Mouse (Mus musculus) myocyte (in vitro differentiated cells): ENCODE data around the gene Ccdc146. TPM values are rescaled to one million over a fixed set of nuclear protein-coding genes. Genes with fewer than 3 reads are reported as not detected.

Source experiments
- H3K27me3 ChIP-seq: one replicate; pipeline ENCODE4 v1.6.1; 2011; ENCODE audit not compliant: control insufficient read depth, insufficient read depth, insufficient read length
- H3K36me3 ChIP-seq: one replicate; pipeline ENCODE4 v1.6.1; 2011; ENCODE audit not compliant: control insufficient read depth, insufficient read depth
- H3K4me2 ChIP-seq: one replicate; pipeline ENCODE4 v1.6.1; 2011; ENCODE audit warnings: low read depth, control low read depth
- H3K4me3 ChIP-seq: one replicate; pipeline ENCODE4 v1.5.1; 2011; ENCODE audit warnings: mild to moderate bottlenecking, control low read depth, moderate library complexity
- H3K79me2 ChIP-seq: one replicate; pipeline ENCODE4 v1.6.1; 2011; ENCODE audit not compliant: control insufficient read depth, insufficient read depth
- H3ac ChIP-seq: one replicate; pipeline ENCODE4 v1.6.1; 2011; ENCODE audit not compliant: control insufficient read depth, insufficient read length
- CEBPB ChIP-seq: IDR thresholded peaks from 2 replicates; pipeline ENCODE4 v1.6.1; 2011; ENCODE audit warnings: mild to moderate bottlenecking, moderate library complexity; ENCODE audit not compliant: poor library complexity, insufficient read depth, severe bottlenecking
- E2F4 ChIP-seq: IDR thresholded peaks from one replicate; pipeline ENCODE4 v1.6.1; 2011; ENCODE audit warnings: mild to moderate bottlenecking, control low read depth, moderate library complexity; ENCODE audit not compliant: insufficient read depth
- MAX ChIP-seq: IDR thresholded peaks from one replicate; pipeline ENCODE4 v1.6.1; 2011; ENCODE audit warnings: low read depth, mild to moderate bottlenecking, control low read depth
- MYOD1 ChIP-seq, 3 experiments: IDR thresholded peaks; one replicate each; pipeline ENCODE4 v1.6.1; 2011; ENCODE audit warnings: control low read depth in 2 of 3, low read depth in 2 of 3, mild to moderate bottlenecking in 2 of 3, moderate library complexity in 1 of 3; ENCODE audit not compliant: insufficient read length in 2 of 3, control insufficient read depth in 1 of 3
- MYOG ChIP-seq, 3 experiments: IDR thresholded peaks; one replicate each; pipeline ENCODE4 v1.6.1; 2011; ENCODE audit warnings: control low read depth in 2 of 3, low read depth in 2 of 3, mild to moderate bottlenecking in 2 of 3; ENCODE audit not compliant: insufficient read length in 2 of 3, control insufficient read depth in 1 of 3, insufficient read depth in 1 of 3
- POLR2A ChIP-seq: IDR thresholded peaks from one replicate; pipeline ENCODE4 v1.6.1; 2011; ENCODE audit warnings: low read depth, mild to moderate bottlenecking, control low read depth, moderate library complexity; ENCODE audit not compliant: insufficient read length
- POLR2AphosphoS2 ChIP-seq: IDR thresholded peaks from one replicate; pipeline ENCODE4 v1.6.1; 2011; ENCODE audit warnings: low read depth, control low read depth; ENCODE audit not compliant: insufficient read length
- REST ChIP-seq: IDR thresholded peaks from one replicate; pipeline ENCODE4 v1.6.1; 2011; ENCODE audit warnings: mild to moderate bottlenecking, control low read depth, moderate library complexity; ENCODE audit not compliant: insufficient read depth, insufficient read length
- SRF ChIP-seq: IDR thresholded peaks from one replicate; pipeline ENCODE4 v1.6.1; 2011; ENCODE audit warnings: low read depth; ENCODE audit not compliant: control insufficient read depth, insufficient read length
- TCF12 ChIP-seq: IDR thresholded peaks from one replicate; pipeline ENCODE4 v1.6.1; 2011; ENCODE audit warnings: mild to moderate bottlenecking, control low read depth; ENCODE audit not compliant: poor library complexity, insufficient read depth, severe bottlenecking
- TCF3 ChIP-seq: IDR thresholded peaks from one replicate; pipeline ENCODE4 v1.6.1; 2011; ENCODE audit warnings: low read depth, control low read depth; ENCODE audit not compliant: insufficient read length
- USF1 ChIP-seq: IDR thresholded peaks from one replicate; pipeline ENCODE4 v1.6.1; 2011; ENCODE audit warnings: low read depth, mild to moderate bottlenecking, control low read depth, moderate library complexity
- polyA plus RNA-seq: library from polyadenylated mRNA; unstranded; fragments of >200 nt; fragmentation: generic; extraction: Trizol; gene quantifications from one replicate; pipeline ENCODE4 v1.2.1, GENCODE M21; 2012; ENCODE audit warnings: missing spikeins

The Ccdc146 gene
- polyA plus RNA-seq, 1 experiment, result not detected

GRCm38 (mm10) chr5:21269446-21269845 lies 155.0 kb downstream of the Ccdc146 start:
- no peaks in the 10 kb centered on the region for H3K27me3 ChIP-seq
- H3ac ChIP-seq, result no peak overlapping the region
- H3K4me2 ChIP-seq, result no peak overlapping the region
- no peaks in the 10 kb centered on the region for H3K36me3 ChIP-seq
- H3K79me2 ChIP-seq, result no peaks in the 10 kb centered on the region
- no peak overlapping the region for H3K4me3 ChIP-seq
- no peak for TF ChIP-seq USF1
- no peak for TF ChIP-seq TCF12
- no peak for TF ChIP-seq MAX
- no peak for TF ChIP-seq CEBPB
- TF ChIP-seq POLR2AphosphoS2, result no peak
- TF ChIP-seq TCF3, result no peak
- no peak for TF ChIP-seq POLR2A
- TF ChIP-seq MYOG (IDR thresholded peaks at IDR 0.05; ENCODE audit: control insufficient read depth in 1 of 3, insufficient read depth in 1 of 3, insufficient read length in 2 of 3, low read depth in 2 of 3), result no peak
- no peak for TF ChIP-seq REST
- TF ChIP-seq E2F4, result no peak
- no peak for TF ChIP-seq MYOD1 (IDR thresholded peaks at IDR 0.05; ENCODE audit: control insufficient read depth in 1 of 3, insufficient read length in 2 of 3, low read depth in 2 of 3)
- no peak for TF ChIP-seq SRF

- Histone ChIP-seq H3K4me3 (no peak overlapping the region), H3K36me3 (no peaks in the 10 kb centered on the region), H3ac (no peak overlapping the region), H3K27me3 (no peaks in the 10 kb centered on the region), H3K79me2 (no peaks in the 10 kb centered on the region), H3K4me2 (no peak overlapping the region)
- TF ChIP-seq POLR2A (no peak), POLR2AphosphoS2 (no peak), MYOD1 (IDR thresholded peaks at IDR 0.05; ENCODE audit: control insufficient read depth in 1 of 3, insufficient read length in 2 of 3, low read depth in 2 of 3) (no peak), CEBPB (no peak), MYOG (IDR thresholded peaks at IDR 0.05; ENCODE audit: control insufficient read depth in 1 of 3, insufficient read depth in 1 of 3, insufficient read length in 2 of 3, low read depth in 2 of 3) (no peak), MAX (no peak), TCF12 (no peak), REST (no peak), SRF (no peak), E2F4 (no peak), TCF3 (no peak), USF1 (no peak)
These were observed 157.4 kb downstream of the Ccdc146 start for GRCm38 (mm10) chr5:21267090-21267489.

DNA sequence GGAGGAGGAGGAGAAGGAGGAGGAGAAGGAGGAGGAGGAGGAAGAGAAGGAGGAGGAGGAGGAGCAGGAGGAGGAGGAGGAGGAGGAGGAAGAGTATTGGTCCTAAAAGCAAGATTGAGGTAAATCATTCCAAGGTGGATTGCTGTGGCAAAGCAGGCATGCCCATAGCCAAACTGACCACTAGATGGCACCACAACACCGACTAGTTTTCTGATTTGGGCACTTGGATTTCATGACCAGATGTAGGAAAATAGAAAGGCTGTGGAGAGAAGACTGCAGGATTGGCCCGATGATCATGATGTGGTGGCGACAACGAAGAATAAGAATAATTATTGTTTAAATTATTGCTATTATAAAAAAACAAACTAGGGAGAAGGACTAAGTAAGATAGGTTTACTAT lies 159.4 kb downstream of the Ccdc146 start:
- Histone ChIP-seq H3K79me2 (no peaks in the 10 kb centered on the region), H3K4me2 (no peak overlapping the region), H3K4me3 (no peak overlapping the region), H3K27me3 (no peaks in the 10 kb centered on the region), H3ac (no peak overlapping the region), H3K36me3 (no peaks in the 10 kb centered on the region)
- no peak for TF ChIP-seq USF1
- no peak for TF ChIP-seq POLR2AphosphoS2
- no peak for TF ChIP-seq MAX
- no peak for TF ChIP-seq MYOG (IDR thresholded peaks at IDR 0.05; ENCODE audit: control insufficient read depth in 1 of 3, insufficient read depth in 1 of 3, insufficient read length in 2 of 3, low read depth in 2 of 3)
- TF ChIP-seq TCF12, result no peak
- no peak for TF ChIP-seq CEBPB
- no peak for TF ChIP-seq REST
- no peak for TF ChIP-seq SRF

DNA sequence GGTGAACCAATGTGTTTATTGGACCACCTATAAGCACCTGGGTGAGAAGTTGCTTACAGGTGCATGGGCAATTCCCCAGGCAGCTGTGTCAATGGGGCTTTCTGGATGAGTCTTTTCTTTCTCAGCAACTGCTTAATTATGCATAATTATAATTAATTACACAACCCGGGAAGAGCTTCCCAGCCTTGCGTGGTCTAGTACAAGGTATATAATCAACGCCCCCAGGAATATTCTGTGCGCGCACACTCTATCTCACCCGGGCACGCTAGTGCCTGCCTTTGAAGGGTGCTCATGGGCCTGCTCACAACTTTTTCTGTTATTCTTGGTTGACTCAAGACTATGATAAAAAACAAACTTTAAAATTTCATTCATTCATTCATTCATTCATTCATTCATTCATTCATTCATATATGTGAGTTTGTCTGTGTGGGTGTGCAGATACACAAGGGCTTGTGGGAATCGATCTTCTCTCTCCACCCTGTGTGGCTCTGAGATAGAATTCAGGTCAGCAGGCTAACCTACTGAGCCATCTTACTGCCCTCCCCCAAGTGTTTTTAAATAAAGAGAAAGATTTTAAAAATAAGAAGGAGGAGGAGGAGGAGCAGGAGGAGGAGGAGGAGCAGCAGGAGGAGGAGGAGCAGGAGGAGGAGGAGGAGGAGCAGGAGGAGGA lies 160.0 kb downstream of the Ccdc146 start:
- Histone ChIP-seq H3K79me2 (no peaks in the 10 kb centered on the region), H3K36me3 (no peaks in the 10 kb centered on the region), H3K4me2 (no peak overlapping the region), H3K4me3 (no peak overlapping the region), H3ac (no peak overlapping the region), H3K27me3 (no peaks in the 10 kb centered on the region)
- no peak for TF ChIP-seq CEBPB
- TF ChIP-seq POLR2A, result no peak
- TF ChIP-seq USF1, result no peak
- TF ChIP-seq POLR2AphosphoS2, result no peak
- TF ChIP-seq MYOG (IDR thresholded peaks at IDR 0.05; ENCODE audit: control insufficient read depth in 1 of 3, insufficient read depth in 1 of 3, insufficient read length in 2 of 3, low read depth in 2 of 3), result no peak
- no peak for TF ChIP-seq TCF3
- no peak for TF ChIP-seq MAX
- no peak for TF ChIP-seq SRF
- TF ChIP-seq E2F4, result no peak
- TF ChIP-seq MYOD1 (IDR thresholded peaks at IDR 0.05; ENCODE audit: control insufficient read depth in 1 of 3, insufficient read length in 2 of 3, low read depth in 2 of 3), result no peak
- TF ChIP-seq TCF12, result no peak
- no peak for TF ChIP-seq REST

GRCm38 (mm10) chr5:21263202-21264055 lies 161.0 kb downstream of the Ccdc146 start:
- no peaks in the 10 kb centered on the region for H3K27me3 ChIP-seq

More at GRCm38 (mm10) chr5:21263202-21264055, 161.0 kb downstream of the Ccdc146 start:
- Histone ChIP-seq H3K36me3 (no peaks in the 10 kb centered on the region), H3ac (no peak overlapping the region), H3K4me3 (no peak overlapping the region), H3K79me2 (no peaks in the 10 kb centered on the region), H3K4me2 (peak overlapping the region; percentile 34)
- TF ChIP-seq MAX, result no peak
- TF ChIP-seq REST, result peak; percentile 59
- TF ChIP-seq MYOG (IDR thresholded peaks at IDR 0.05; ENCODE audit: control insufficient read depth in 1 of 3, insufficient read depth in 1 of 3, insufficient read length in 2 of 3, low read depth in 2 of 3), result no peak
- no peak for TF ChIP-seq SRF
